Mouse (Mus musculus) gastrocnemius, adult 2 months (tissue): ENCODE results near the gene Gm10799. TPM values are rescaled to one million over a fixed set of nuclear protein-coding genes. Genes with fewer than 3 reads are reported as not detected.
"Not testable (repeated sequence)": the region's sequence is repeated elsewhere in the genome, so short reads cannot be mapped to it uniquely, and the experiment has no call there.

ENCODE experiments used
- DNase-seq: peaks from one replicate; pipeline ENCODE4 v3.0.0; 2022
- H3K27ac ChIP-seq: fragments of 200-600 bp; 2 replicates; pipeline ENCODE4 v1.8.1; 2022; ENCODE audit warnings: mild to moderate bottlenecking
- H3K4me3 ChIP-seq: fragments of 200-600 bp; 2 replicates; pipeline ENCODE4 v1.8.1; 2022; ENCODE audit warnings: mild to moderate bottlenecking, moderate library complexity
- CTCF ChIP-seq: fragments of 200-600 bp; IDR thresholded peaks from 2 replicates; pipeline ENCODE4 v1.8.1; 2022; ENCODE audit warnings: antibody characterized with exemption, mild to moderate bottlenecking, moderate library complexity
- intact Hi-C: fragments of 180-260 bp; cut with DNase I; formaldehyde crosslinking; loops from one replicate; pipeline ENCODE4 v1.15.1; 2025
- long read RNA-seq, 2 experiments: library from polyadenylated mRNA; stranded (forward); transcript quantifications; one replicate each; pipeline ENCODE4 v2.0.0; 2021
- total RNA-seq, 2 experiments: library from RNA; stranded (reverse); gene quantifications; 2 replicates each; pipeline ENCODE4 v1.2.3; 2021

Gm10799 gene
- not detected for total RNA-seq
- long read RNA-seq, experiment 1: 0 reads
- long read RNA-seq, experiment 2: 0 reads

- intact Hi-C loops: loop anchor here (1.0 kb wide), 1 partner anchor 27 kb away; the partner anchor contains the start of gene Cd59a
- not testable (repeated sequence) for DNase-seq, H3K27ac ChIP-seq, H3K4me3 ChIP-seq
These were observed at the start of gene Gm10799 for GRCm38 (mm10) chr2:104068450-104068849. TSS of gene Gm10799 (minus strand) at chr2:104068550.

DNA sequence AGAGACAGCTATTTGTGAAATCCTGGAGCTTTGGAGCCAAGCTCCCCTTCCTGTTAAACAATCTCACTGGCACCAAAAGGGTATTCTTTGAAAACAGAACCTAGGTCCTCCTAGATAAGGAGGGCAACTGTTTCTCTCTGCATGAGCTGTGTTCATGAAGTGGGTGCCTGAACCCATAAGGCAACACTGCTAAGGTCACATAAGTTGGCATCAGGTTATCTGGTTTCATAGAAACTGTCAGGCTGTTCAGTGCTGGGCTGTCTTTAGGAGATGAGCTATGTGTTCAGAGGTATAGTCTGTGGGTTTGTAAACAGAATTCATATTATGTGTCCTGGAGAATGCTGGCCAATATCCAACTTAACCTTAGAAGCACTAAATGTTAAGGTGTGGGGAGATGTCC lies 48.8 kb upstream of the Gm10799 start:
- intact Hi-C loops, H3K4me3 ChIP-seq, H3K27ac ChIP-seq, DNase-seq: not testable (repeated sequence)

GRCm38 (mm10) chr2:104114898-104115297 lies 46.5 kb upstream of the Gm10799 start:
- TF ChIP-seq CTCF: no peak
- intact Hi-C loops: no loop called here
- H3K4me3 ChIP-seq: no peak overlapping the region

DNA sequence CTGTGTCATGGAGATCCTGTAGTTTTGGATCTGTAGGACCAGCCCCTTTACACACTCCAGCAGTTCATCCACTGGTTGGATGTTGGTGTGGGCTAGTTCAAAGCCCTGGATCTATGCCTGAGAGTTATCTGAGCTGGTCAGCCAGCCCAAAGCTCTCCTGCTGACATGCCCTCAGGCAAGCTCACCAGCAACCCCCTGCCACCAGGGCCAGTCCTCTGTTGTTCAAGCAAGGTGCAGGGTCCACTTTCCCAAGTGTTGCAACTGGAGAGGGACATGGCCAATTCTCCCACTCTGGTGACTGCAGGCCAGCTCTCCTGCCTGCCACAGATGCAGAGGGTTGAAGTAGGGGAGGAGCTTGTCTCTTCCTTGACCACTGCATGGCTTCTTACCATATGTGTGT lies 45.2 kb upstream of the Gm10799 start:
- H3K4me3 ChIP-seq, H3K27ac ChIP-seq, intact Hi-C loops, DNase-seq: not testable (repeated sequence)

More at GRCm38 (mm10) chr2:104114898-104115297, 46.5 kb upstream of the Gm10799 start:
- H3K27ac ChIP-seq: no peak overlapping the region
- DNase-seq: no peak

GRCm38 (mm10) chr2:104111170-104111797 lies 42.9 kb upstream of the Gm10799 start:
- H3K27ac ChIP-seq, H3K4me3 ChIP-seq, intact Hi-C loops, DNase-seq: not testable (repeated sequence)

DNA sequence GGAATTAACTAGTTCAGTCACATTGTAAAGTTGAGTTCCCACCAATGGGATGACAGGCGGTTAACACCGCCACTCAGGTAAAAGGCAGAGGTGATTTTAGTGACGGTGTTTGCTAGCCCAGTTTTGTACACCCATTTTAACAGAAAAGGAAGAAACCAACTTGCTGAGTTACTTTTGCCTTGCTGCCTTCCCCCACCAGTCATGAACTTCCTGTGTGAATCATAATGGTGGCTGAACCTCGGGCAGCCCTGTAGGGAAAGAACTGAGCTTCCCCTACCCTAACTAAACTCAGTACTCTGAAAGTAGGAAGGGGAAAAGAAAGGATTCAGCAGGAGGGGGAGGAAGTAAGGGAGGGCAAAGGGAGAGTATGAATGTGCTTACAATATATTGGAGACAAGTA lies 41.7 kb upstream of the Gm10799 start:
- Histone ChIP-seq H3K4me3 (no peak overlapping the region), H3K27ac (no peak overlapping the region)
- intact Hi-C loops: no loop called here
- DNase-seq: no peak
- no peak for TF ChIP-seq CTCF

- intact Hi-C loops: no loop called here
- H3K4me3 ChIP-seq: no peak overlapping the region
- no peak overlapping the region; the same call in 1 of the 2 replicates for H3K27ac ChIP-seq
- DNase-seq: no peak
- no peak for TF ChIP-seq CTCF
These were observed 41.2 kb upstream of the Gm10799 start for GRCm38 (mm10) chr2:104109528-104109927.

DNA sequence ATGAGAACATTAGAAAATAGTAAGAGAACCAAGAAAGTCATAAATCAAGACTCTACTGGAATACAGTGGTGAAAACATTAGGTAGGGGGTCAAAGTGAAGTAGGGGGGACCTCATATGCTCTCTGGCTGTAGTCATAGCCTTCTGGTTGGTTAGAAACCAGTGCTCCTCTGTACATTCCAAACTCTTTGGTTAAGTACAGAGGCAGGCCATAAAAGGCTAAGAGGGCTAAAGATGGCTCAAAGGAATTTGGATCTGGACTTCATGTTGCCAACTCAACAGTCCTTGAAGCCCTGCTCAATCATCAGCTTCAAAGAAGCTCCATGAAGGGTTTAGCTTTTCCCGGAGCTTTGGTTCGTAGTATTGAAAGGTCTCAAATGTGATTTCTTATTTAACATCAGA lies 40.7 kb upstream of the Gm10799 start:
- intact Hi-C loops, H3K4me3 ChIP-seq, H3K27ac ChIP-seq, DNase-seq: not testable (repeated sequence)

DNA sequence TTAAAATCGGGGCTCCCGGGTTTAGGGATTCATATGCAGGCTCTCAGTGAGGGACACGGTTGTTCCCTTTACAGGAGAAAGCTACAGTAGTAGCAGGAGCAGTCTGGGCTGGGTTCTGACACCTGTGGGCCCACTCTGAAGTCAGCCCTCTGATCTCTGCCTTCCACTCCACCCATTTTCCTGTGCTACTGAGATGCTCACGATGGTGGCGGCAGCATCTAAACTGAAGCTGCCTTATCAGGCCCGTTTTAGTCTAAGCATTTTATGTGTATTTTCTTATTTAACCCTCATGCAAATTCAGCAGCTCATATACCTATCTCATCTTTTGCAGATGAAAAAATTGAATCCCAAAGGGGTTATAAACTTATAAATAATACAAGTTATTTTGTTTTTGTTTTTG lies 36.5 kb upstream of the Gm10799 start:
- Histone ChIP-seq H3K27ac (no peak overlapping the region), H3K4me3 (no peak overlapping the region)
- intact Hi-C loops: no loop called here
- no peak for DNase-seq
- TF ChIP-seq CTCF: no peak

GRCm38 (mm10) chr2:104099946-104100345 lies 31.6 kb upstream of the Gm10799 start:
- no peak overlapping the region for H3K27ac ChIP-seq
- no peak overlapping the region for H3K4me3 ChIP-seq
- intact Hi-C loops: no loop called here
- DNase-seq: no peak
- no peak for TF ChIP-seq CTCF

GRCm38 (mm10) chr2:104099231-104099585 lies 30.9 kb upstream of the Gm10799 start:
- H3K27ac ChIP-seq: no peak overlapping the region

DNA sequence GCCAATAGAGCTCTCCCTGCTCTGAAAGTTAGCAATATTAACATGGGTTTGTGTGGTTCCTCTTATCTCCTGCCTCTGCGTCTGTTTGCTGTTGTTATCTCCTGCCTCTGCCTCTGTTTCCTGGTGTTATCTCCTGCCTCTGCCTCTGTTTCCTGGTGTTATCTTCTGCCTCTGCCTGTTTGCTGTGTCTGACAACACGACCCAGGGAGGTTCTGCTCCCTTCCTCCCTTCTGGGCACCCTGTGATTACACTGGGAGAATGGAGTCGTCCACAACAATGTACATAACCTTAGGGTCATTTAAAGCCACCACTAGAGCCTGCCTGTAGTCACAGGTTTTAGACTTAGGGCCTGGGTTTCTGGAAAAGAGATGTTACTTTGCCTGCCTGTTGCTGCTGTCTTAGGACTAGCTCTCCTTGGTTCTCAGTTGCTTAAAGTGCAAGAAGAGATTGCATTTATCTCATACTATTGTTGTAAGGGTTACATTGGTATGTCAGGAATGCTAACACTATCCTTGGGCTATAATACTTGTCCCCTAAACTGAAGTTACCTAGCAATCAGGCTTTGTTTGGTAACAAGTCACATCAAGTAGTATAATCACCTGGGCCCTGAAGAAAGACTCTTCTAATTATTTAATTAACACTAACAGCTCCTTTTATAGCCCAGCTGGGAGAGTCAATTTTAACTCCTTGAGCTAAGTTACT lies 30.3 kb upstream of the Gm10799 start:
- TF ChIP-seq CTCF: no peak
- intact Hi-C loops: no loop called here
- no peak for DNase-seq
- no peak overlapping the region for H3K27ac ChIP-seq
- H3K4me3 ChIP-seq: no peak overlapping the region

More at GRCm38 (mm10) chr2:104099231-104099585, 30.9 kb upstream of the Gm10799 start:
- no peak overlapping the region for H3K4me3 ChIP-seq
- intact Hi-C loops: no loop called here
- no peak for TF ChIP-seq CTCF
- no peak for DNase-seq

DNA sequence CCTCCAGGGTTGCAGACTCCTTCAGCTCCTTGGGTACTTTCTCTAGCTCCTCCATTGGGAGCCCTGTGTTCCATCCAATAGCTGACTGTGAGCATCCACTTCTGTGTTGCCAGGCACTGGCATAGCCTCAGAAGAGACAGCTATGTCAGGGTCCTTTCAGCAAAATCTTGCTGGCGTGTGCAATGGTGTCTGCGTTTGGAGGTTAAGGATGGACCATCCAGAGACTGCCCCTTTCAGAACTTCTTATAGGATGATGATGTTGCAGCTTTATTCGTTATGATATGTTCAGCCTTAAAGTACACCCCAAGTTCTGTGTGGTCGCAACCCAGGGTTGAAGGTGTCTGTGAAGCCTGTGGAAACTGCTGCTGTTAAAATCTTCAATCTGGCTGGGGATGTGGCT lies 29.0 kb upstream of the Gm10799 start:
- intact Hi-C loops: loop anchor here (2.0 kb wide), 1 partner anchor 63 kb away; no protein-coding TSS in a partner anchor
- peak overlapping the region; percentile 74 for H3K4me3 ChIP-seq

GRCm38 (mm10) chr2:104096796-104097195 lies 28.4 kb upstream of the Gm10799 start:
- not testable (repeated sequence) for DNase-seq
- peak overlapping the region; percentile 74 for H3K4me3 ChIP-seq
- intact Hi-C loops: loop anchor here (2.0 kb wide), 1 partner anchor 62 kb away; no protein-coding TSS in a partner anchor
- peak overlapping the region; percentile 95 for H3K27ac ChIP-seq

More for the DNA sequence above, 29.0 kb upstream of the Gm10799 start:
- DNase-seq, H3K27ac ChIP-seq: not testable (repeated sequence)
